Mouse (Mus musculus) liver, embryonic 12.5 days (tissue): ENCODE data around the gene 3830406C13Rik. TPM values are rescaled to one million over a fixed set of nuclear protein-coding genes. Genes with fewer than 3 reads are reported as not detected.

Source experiments
- ATAC-seq: fragments of 200-750 bp; cut with Nextera tagmentation; 2 replicates; pipeline ENCODE4 v1.8.0; 2017; ENCODE audit warnings: moderate number of reproducible peaks, mild to moderate bottlenecking, moderate library complexity
- H3K27ac ChIP-seq: fragments of 300-500 bp; sonication (generic); 2 replicates; pipeline ENCODE4 v1.5.1; 2016; ENCODE audit warnings: mild to moderate bottlenecking
- H3K27me3 ChIP-seq: fragments of 300-500 bp; sonication (generic); replicated peaks from 2 replicates; pipeline ENCODE4 v1.6.1; 2016; ENCODE audit warnings: mild to moderate bottlenecking, moderate library complexity
- H3K36me3 ChIP-seq: fragments of 300-500 bp; sonication (generic); 2 replicates; pipeline ENCODE4 v1.6.1; 2016; ENCODE audit warnings: mild to moderate bottlenecking, moderate library complexity
- H3K4me1 ChIP-seq: fragments of 300-500 bp; sonication (generic); 2 replicates; pipeline ENCODE4 v1.6.1; 2016
- H3K4me2 ChIP-seq: fragments of 300-500 bp; sonication (generic); 2 replicates; pipeline ENCODE4 v1.6.1; 2016; ENCODE audit warnings: mild to moderate bottlenecking, moderate library complexity
- H3K4me3 ChIP-seq: fragments of 300-500 bp; sonication (generic); 2 replicates; pipeline ENCODE4 v1.5.1; 2016; ENCODE audit warnings: mild to moderate bottlenecking, moderate library complexity
- H3K9ac ChIP-seq: fragments of 300-500 bp; sonication (generic); 2 replicates; pipeline ENCODE4 v1.6.1; 2016; ENCODE audit warnings: mild to moderate bottlenecking, moderate library complexity
- H3K9me3 ChIP-seq: fragments of 300-500 bp; sonication (generic); replicated peaks from 2 replicates; pipeline ENCODE4 v1.6.1; 2016; ENCODE audit warnings: mild to moderate bottlenecking, moderate library complexity
- WGBS: fragments of 180-500 bp; shearing (Covaris S2); methylation state at CpG from one replicate; pipeline ENCODE4 v1.1.7; 2016; ENCODE audit not compliant: insufficient replicate concordance; 5-methylcytosine and 5-hydroxymethylcytosine counted together
- polyA plus RNA-seq: library from polyadenylated mRNA; unstranded; fragments of >200 nt; fragmentation: Nextera tagmentation; extraction: Ambion mirVana; gene quantifications from 2 replicates; pipeline ENCODE4 v1.2.1, GENCODE M21; 2016

Gene 3830406C13Rik
- polyA plus RNA-seq, 1 experiment from 2014 or later, result 27.1 TPM

DNA sequence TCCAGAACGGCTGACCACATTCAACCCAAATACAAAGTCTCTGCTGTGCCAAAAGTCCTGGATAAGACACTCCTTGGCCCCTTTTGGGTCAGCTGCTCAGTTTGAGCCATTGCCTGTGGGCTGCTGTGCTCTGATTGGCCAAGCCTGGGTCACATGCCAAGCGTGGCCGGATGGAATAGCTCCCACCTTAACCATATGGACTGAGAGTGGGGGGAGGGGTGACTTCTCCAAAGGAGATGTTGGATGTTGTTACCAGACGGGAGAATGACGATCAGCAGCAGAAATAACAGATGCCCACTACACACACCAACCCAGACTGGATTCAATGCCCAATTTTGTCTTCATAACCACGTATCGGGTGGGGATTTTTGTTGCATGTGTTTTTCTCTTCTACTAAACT lies 51.0 kb downstream of the 3830406C13Rik start:
- peaks cover 58% of the 10 kb centered on the region for H3K27me3 ChIP-seq
- no peaks in the 10 kb centered on the region for H3K4me1 ChIP-seq
- no peaks in the 10 kb centered on the region for H3K36me3 ChIP-seq
- H3K9ac ChIP-seq, result no peak overlapping the region
- 39% methylated on average over 7 of the region's 7 CpGs for WGBS
- no peaks in the 10 kb centered on the region for H3K9me3 ChIP-seq
- H3K27ac ChIP-seq, result no peak overlapping the region
- no peak overlapping the region for H3K4me3 ChIP-seq
- no peak overlapping the region for H3K4me2 ChIP-seq
- ATAC-seq, result no peak

DNA sequence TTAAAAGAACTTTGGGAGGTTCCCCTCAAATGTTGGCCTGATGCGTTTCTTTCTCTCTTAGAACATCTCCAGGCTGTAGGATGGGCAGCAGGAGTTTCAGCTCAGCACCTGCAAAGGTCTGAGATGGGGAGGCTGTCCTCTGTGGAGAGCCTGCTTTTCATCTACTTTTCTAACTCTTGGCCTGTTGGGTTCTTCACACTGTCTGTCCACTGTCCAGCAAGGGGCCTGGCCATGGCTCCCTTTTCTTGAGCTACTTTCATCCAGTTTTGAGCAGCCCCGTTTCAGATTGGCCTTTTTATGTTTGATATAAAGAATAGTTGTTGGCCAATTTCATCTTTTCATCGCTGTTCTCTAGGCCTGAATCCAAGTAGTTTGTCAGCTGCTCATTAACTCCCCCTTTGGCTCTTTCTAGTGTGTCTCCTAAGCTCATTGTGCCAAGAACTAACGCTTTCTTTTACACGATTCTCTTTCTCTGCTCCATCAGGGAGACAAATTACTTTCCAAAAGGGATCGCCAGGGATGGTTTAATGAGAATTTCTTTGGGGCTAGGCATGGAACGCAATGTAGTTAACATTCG lies 53.5 kb downstream of the 3830406C13Rik start:
- no peak for ATAC-seq
- H3K27ac ChIP-seq, result no peak overlapping the region
- no peak overlapping the region for H3K9ac ChIP-seq
- H3K9me3 ChIP-seq, result no peaks in the 10 kb centered on the region
- 8% methylated on average over 8 of the region's 8 CpGs for WGBS
- no peak overlapping the region for H3K4me3 ChIP-seq
- H3K4me2 ChIP-seq, result no peak overlapping the region
- peaks cover 84% of the 10 kb centered on the region for H3K27me3 ChIP-seq
- no peaks in the 10 kb centered on the region for H3K4me1 ChIP-seq
- H3K36me3 ChIP-seq, result no peaks in the 10 kb centered on the region

DNA sequence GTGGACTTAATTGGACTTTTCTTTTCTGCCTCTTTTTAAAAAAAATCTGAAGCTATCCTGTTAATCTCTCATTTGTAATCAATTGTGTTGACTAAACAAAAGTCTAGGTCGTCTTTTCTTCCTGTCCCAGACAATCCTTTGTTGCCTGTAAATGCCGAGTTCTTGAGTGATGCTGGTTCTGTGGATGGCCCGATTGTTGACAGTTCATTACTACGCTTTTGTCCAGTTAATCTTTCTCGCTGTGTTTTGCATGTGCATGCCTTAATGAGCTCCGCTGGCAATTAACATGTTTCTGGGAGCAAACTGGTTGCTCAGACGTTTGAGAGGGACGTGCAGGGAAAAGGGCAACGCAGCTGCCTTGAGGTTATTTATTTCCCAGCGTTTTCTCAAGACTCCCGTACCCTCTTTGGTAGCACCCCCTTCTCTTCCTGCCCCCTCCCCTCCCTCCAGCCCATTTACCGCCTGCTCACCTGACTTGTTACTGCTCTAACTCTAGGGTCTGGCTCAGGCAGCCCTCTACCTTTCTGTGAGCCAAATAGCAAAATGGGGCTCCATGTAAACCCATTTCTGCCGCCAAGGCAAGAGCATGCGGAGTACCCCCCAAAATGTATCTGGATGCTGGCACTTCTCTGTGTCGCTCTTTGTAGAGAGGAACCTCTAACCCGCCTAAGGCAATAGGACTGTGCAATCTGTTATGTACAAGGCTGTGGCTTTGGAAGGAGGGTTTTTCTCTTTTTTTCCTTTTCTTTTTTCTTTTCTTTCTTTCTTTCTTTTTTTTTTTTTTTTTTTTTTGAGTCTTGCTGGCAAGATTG lies 54.2 kb downstream of the 3830406C13Rik start:
- H3K9me3 ChIP-seq, result no peaks in the 10 kb centered on the region
- no peaks in the 10 kb centered on the region for H3K36me3 ChIP-seq
- H3K4me2 ChIP-seq, result no peak overlapping the region
- no peak overlapping the region for H3K4me3 ChIP-seq
- H3K27ac ChIP-seq, result no peak overlapping the region
- no peak overlapping the region for H3K9ac ChIP-seq
- H3K27me3 ChIP-seq, result peaks cover 91% of the 10 kb centered on the region
- no peak for ATAC-seq
- H3K4me1 ChIP-seq, result no peaks in the 10 kb centered on the region
- WGBS, result 3% methylated on average over 16 of the region's 16 CpGs

DNA sequence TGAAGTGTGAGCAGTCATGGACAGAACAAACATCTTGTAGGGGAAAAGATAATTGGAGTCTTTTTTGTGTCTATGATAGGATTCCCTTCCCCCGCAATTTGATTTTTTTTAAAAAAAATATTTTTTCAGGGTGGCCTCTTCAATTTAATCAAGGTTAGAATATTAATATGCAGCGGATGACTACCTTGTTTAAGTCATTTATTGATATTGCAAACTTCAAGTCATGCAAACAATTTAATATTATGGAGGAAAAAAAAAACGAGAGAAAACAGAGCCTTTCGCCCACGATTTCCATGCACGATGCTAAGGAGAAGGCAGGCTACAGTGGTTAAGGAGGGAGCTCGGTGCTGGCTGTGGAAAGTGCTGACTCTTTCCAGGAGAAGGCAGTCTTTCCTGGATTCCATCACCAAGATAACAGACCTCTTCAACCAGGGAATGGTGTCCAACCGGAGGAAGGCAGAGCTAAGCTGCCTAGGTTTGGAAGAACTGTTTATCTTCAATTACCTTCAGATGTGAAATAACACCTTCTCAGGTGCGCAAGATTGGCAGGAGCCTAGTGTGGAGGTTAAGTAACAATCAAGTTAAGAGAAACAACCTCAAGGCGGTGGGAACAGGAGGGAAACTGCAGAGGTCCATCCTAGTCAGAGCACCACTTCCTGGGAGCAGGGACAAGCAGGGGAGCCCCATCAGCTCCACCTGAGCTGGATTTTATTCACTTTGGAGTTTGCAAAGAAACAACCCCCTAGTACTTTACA lies 55.0 kb downstream of the 3830406C13Rik start:
- WGBS, result 4% methylated on average over 10 of the region's 10 CpGs
- H3K9me3 ChIP-seq, result no peaks in the 10 kb centered on the region
- no peak for ATAC-seq
- H3K27me3 ChIP-seq, result peaks cover 99% of the 10 kb centered on the region
- no peaks in the 10 kb centered on the region for H3K36me3 ChIP-seq
- no peak overlapping the region for H3K4me3 ChIP-seq
- no peak overlapping the region for H3K4me2 ChIP-seq
- no peak overlapping the region for H3K27ac ChIP-seq
- no peak overlapping the region for H3K9ac ChIP-seq
- no peaks in the 10 kb centered on the region for H3K4me1 ChIP-seq

DNA sequence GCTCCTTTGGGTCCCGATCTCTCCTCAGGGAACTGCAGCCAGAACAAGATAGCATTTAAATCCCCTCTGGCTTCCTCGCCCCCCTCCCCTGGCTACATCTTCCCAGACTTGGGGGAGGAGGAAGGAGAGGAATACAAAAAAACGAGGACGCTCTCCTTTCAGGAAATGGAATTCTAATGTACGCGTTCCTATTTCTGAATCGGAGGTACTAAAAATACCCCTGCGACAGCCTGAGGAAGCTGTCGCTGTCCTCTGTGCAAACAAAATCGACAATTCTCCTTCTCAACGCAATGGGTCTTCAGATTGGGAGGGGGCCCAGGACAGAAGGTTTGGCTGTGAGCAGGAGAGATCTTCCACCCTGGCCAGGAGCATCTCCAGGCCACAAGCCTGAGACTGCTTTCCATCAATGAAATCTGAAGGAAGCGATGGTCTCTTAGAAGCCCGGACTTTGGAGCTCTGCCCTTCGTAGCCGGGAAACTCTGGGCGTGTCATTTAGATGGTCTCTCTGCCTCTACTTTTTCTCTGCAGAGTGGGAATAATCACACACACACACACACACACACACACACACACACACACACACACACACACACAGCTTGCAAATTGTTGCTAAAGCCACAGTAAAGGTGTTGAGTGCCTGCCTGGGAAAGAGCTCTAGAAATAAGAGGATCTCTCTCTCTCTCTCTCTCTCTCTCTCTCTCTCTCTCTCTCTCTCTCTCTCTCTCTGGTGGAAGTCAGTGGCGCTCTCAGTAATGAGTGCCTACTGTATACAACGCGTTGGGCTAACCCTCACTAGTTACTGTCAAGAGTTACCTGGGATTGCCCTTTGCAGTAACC lies 56.5 kb downstream of the 3830406C13Rik start:
- H3K27me3 ChIP-seq, result peaks cover 99% of the 10 kb centered on the region
- no peaks in the 10 kb centered on the region for H3K36me3 ChIP-seq
- H3K4me1 ChIP-seq, result no peaks in the 10 kb centered on the region
- 5% methylated on average over 19 of the region's 19 CpGs for WGBS
- no peak for ATAC-seq
- H3K4me3 ChIP-seq, result no peak overlapping the region
- no peaks in the 10 kb centered on the region for H3K9me3 ChIP-seq
- H3K9ac ChIP-seq, result no peak overlapping the region
- no peak overlapping the region for H3K4me2 ChIP-seq
- H3K27ac ChIP-seq, result no peak overlapping the region

DNA sequence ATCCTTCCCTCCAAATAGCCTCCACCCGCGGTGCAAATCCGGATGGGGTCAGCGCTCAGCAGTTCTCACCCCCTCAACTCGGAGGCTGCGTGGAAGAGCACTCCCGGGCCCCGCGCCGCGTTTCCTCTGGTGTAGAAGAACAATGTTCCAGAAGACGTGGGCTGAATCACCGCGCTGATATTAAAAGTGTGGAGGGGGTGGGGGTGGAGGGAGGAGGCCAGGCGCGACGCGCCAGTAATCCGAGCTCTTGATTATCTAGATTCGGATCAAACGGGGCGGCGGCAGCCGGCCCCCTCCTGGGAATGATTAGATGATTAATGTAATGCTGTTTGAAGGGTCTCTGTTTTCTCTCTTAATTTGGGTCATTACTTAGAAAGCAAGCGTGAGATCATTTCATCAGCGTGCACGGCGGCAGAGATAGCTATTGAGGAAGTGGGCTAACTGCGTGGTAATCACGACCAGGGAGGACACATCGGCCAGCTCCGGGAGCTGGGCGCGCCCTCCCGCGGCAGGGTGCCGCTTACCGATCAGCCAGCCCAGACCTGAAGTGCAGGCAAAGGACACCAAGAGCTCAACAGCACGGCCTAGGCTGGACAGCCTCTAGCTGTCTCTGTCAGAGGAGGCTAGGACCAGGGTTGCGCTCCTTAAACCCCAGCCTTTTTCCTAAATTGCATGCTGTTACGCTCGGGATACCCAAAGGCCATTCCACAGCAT lies 57.3 kb downstream of the 3830406C13Rik start:
- peaks cover 99% of the 10 kb centered on the region for H3K27me3 ChIP-seq
- no peak overlapping the region for H3K9ac ChIP-seq
- no peaks in the 10 kb centered on the region for H3K9me3 ChIP-seq
- 1% methylated on average over 42 of the region's 42 CpGs for WGBS
- H3K36me3 ChIP-seq, result no peaks in the 10 kb centered on the region
- no peak overlapping the region for H3K27ac ChIP-seq
- H3K4me2 ChIP-seq, result no peak overlapping the region
- H3K4me3 ChIP-seq, result no peak overlapping the region
- no peak for ATAC-seq
- H3K4me1 ChIP-seq, result no peaks in the 10 kb centered on the region

DNA sequence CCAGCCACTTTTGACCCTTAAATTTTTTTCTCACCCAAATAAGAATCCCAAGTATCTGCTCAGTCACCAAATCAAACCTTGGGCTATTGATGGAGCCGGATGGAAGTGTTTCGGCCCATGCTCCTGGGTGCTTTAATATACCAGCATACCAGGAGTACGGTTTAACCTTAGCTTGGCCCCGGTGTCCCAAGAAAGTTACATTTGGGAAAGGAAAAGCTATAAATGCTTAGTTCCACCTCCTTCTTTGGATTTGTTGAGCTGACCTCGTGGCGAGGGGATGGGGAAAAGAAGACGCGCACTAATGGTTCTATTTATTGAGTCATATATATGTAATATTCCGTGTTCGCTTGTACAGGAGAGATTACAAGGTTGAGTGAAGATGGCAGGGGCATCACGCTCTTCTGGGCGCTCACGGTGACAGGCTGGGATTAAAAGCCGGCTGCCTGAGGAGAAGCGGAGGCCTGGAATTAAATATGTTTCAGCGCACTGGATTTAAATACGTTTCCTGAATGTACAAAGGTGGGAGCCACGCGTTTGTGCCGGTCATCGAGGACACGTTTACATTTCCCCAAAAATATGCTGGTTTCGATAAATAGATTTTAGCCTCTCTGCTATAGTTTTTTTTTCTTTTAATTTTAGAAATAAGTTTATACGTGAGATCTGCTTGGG lies 58.0 kb downstream of the 3830406C13Rik start:
- H3K4me2 ChIP-seq, result no peak overlapping the region
- H3K9me3 ChIP-seq, result no peaks in the 10 kb centered on the region
- H3K36me3 ChIP-seq, result no peaks in the 10 kb centered on the region
- peaks cover 99% of the 10 kb centered on the region for H3K27me3 ChIP-seq
- no peaks in the 10 kb centered on the region for H3K4me1 ChIP-seq
- H3K4me3 ChIP-seq, result no peak overlapping the region
- H3K27ac ChIP-seq, result no peak overlapping the region
- 5% methylated on average over 24 of the region's 24 CpGs for WGBS
- H3K9ac ChIP-seq, result no peak overlapping the region
- no peak for ATAC-seq

DNA sequence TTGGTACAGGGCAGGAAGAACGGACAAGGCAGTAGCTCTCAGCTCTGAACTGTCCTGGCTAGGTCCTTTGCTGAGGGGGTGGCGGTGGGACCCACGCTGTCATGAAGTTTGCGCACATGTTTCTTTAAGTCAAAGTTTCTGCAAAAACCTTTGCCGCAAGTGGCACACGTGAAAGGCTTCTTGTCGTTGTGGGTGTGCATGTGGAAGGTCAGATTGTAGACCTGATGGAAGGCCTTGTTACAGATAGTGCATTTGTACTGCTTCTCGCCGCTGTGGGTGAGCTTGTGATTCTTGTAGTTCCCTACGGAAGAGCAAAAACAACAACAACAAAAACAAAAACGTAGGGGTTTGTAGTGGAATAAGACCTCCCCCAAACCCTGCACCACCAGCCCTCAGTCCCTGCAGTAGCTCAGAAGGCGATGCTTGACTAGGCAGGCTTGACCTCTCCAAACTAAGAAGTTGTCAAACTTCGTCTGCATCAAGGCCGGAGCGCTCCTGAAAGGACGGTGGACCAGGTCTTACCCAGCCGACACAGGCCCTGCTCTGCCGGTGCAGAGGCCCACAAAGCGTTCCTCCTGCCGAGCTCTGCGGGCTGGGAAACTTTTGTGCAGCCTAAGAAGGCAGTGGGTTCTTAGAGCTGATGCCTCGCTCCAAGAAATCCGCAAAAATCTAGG lies 58.6 kb downstream of the 3830406C13Rik start:
- Histone ChIP-seq H3K4me1 (no peaks in the 10 kb centered on the region), H3K27me3 (peaks cover 99% of the 10 kb centered on the region), H3K4me2 (no peak overlapping the region), H3K9me3 (no peaks in the 10 kb centered on the region), H3K4me3 (no peak overlapping the region), H3K9ac (no peak overlapping the region), H3K36me3 (no peaks in the 10 kb centered on the region), H3K27ac (no peak overlapping the region)
- no peak for ATAC-seq
- WGBS, result 3% methylated on average over 23 of the region's 23 CpGs

DNA sequence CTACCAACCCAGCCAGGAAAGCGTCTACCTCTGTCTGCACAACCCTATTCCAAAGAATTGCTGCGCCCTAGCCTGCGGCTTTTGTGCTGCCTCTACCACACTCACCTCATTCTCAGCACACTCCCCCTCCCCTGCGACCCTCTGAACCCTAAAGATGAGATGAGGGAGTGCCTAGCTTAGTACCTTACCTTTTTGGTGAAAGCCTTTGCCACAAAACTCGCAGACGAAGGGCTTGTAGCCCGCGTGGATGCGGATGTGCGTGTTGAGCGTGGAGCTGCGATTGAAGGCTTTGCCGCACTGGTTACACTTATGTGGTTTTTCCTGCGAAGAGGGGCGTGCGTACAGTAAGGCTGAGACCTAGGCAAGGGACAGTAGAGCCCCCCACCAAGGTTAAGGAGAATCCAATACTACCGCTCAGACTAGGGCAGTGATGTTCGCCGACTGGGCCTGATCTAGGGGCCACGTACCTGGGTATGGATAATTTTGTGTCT lies 59.5 kb downstream of the 3830406C13Rik start:
- ATAC-seq, result no peak
- H3K4me3 ChIP-seq, result no peak overlapping the region
- WGBS, result 5% methylated on average over 20 of the region's 20 CpGs
- no peak overlapping the region for H3K27ac ChIP-seq
- H3K4me2 ChIP-seq, result no peak overlapping the region
- no peaks in the 10 kb centered on the region for H3K4me1 ChIP-seq
- no peaks in the 10 kb centered on the region for H3K36me3 ChIP-seq
- H3K27me3 ChIP-seq, result peaks cover 99% of the 10 kb centered on the region
- no peak overlapping the region for H3K9ac ChIP-seq
- H3K9me3 ChIP-seq, result no peaks in the 10 kb centered on the region

DNA sequence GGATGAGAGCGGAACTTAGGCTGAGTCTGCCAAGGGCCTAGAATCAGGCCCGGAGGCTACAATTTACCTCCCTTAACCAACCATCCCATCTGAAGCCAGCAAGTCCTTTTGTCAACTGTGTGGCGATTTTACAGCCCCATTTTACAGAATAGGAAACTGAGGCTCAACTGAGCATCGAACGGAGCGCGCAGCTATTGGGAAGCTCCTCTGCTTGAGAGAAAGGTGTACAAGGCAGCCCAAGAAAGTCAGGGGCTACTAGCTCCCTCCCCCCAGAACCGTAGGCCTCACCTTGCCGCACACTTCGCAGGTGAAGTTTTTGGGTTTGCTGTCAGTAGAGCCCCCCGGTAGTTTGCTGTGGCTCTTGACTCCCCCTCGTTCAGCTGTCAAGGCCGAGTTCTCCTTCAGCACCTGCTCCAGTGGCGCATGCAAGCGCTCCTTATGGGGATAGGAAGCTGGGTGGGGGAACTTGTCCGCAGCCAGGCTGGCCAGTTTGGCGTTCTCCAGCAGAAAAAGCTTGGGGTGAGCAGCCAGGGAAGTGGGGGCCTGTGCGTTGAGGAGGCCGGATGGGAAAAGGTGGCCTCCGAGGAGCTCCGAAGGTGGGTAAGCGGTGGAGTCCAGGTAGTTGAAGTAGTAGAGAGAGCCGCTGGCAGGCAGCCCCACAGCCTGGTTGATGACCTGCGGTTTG lies 60.2 kb downstream of the 3830406C13Rik start:
- ATAC-seq, result no peak
- no peak overlapping the region for H3K4me3 ChIP-seq
- WGBS, result 5% methylated on average over 24 of the region's 24 CpGs
- H3K27ac ChIP-seq, result no peak overlapping the region
- H3K4me1 ChIP-seq, result no peaks in the 10 kb centered on the region
- H3K27me3 ChIP-seq, result peaks cover 100% of the 10 kb centered on the region
- no peaks in the 10 kb centered on the region for H3K36me3 ChIP-seq
- H3K9ac ChIP-seq, result no peak overlapping the region
- no peaks in the 10 kb centered on the region for H3K9me3 ChIP-seq
- no peak overlapping the region for H3K4me2 ChIP-seq
